Mouse (Mus musculus) C2C12 (cell line): ENCODE data around the gene Cd3eap.

Experiments
- CEBPB ChIP-seq: IDR thresholded peaks from one replicate; pipeline ENCODE4 v1.6.1; 2011; ENCODE audit warnings: low read depth, mild to moderate bottlenecking, control low read depth, moderate library complexity
- CTCF ChIP-seq: IDR thresholded peaks from one replicate; pipeline ENCODE4 v1.5.1; 2011; ENCODE audit not compliant: control insufficient read depth, insufficient read depth, insufficient read length
- FOSL1 ChIP-seq: IDR thresholded peaks from one replicate; pipeline ENCODE4 v1.8.0; 2011; ENCODE audit warnings: mild to moderate bottlenecking, low read length; ENCODE audit not compliant: poor library complexity, insufficient read depth, severe bottlenecking
- MAX ChIP-seq: IDR thresholded peaks from one replicate; pipeline ENCODE4 v1.6.1; 2011; ENCODE audit warnings: mild to moderate bottlenecking, control low read depth
- MYOD1 ChIP-seq: IDR thresholded peaks from one replicate; pipeline ENCODE4 v1.6.1; 2011; ENCODE audit warnings: low read depth; ENCODE audit not compliant: control insufficient read depth, insufficient read length
- MYOG ChIP-seq: IDR thresholded peaks from one replicate; pipeline ENCODE4 v1.6.1; 2011; ENCODE audit not compliant: control insufficient read depth, insufficient read length; ENCODE audit errors: extremely low read depth
- USF1 ChIP-seq: IDR thresholded peaks from one replicate; pipeline ENCODE4 v1.6.1; 2011; ENCODE audit warnings: low read depth, mild to moderate bottlenecking, control low read depth, moderate library complexity

DNA sequence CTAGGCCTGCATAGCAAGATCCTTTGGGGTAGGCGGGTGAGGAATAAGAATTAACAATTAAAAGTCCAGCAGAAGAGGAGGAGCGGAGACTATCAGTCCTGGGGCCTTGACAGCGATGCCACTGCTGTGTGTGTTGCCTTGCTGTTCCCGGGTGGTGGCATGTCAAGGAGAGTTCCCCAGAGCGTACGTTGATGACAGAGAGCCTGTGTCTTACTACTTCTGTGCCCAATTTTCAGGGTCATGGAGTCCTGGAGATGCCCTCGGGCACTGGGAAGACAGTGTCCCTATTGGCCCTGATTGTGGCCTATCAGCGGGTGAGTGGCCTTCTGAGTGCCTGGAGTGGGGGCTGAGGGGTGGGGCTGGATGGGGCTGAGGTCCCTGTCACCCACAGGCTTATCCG lies 24.4 kb upstream of the Cd3eap start:
- no peak for TF ChIP-seq CTCF
- no peak for TF ChIP-seq MYOG
- no peak for TF ChIP-seq USF1
- TF ChIP-seq MAX: no peak
- no peak for TF ChIP-seq MYOD1
- no peak for TF ChIP-seq FOSL1
- TF ChIP-seq CEBPB: no peak
